Comparison of ENCODE assay signal across 8 mouse cellular contexts in the genomic region with DNA sequence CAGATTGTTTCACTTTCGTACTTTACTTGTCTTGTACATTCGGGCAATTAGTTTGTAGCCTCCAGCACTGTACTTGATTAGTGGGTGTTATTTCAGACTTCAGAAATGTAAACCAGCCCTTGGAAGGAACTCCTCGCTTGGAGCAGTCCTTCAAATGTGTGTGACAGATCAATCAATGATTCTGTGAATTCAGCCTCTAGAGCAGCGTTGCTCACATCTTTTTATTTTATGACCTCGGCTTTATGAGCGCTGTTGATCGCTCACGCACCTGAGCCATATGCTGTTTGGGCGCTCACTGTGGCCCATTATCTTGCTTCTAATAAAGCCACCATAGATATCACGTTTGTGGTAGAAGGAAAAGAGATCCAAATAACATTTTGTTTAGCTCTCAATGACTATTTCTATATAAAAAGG. TPM values are rescaled to one million over a fixed set of nuclear protein-coding genes. Genes with fewer than 3 reads are reported as not detected.
DNase-seq lines count a peak whose midpoint lies in the region; ATAC-seq and TF ChIP-seq lines count a peak whose summit lies in the region.

No protein-coding gene starts in this region.

- no peak for TF ChIP-seq POLR2A in liver, adult 2 months (IDR thresholded peaks at IDR 0.05; ENCODE audit: extremely low read depth, insufficient read depth, low read length)

- no peaks in the 10 kb centered on the region for H3K9me3 ChIP-seq in forebrain, embryonic 10.5 days
- no peaks in the 10 kb centered on the region for H3K9me3 ChIP-seq in limb, embryonic 12.5 days
- H3K9me3 ChIP-seq in neural tube, embryonic 14.5 days (ENCODE audit: control insufficient read depth, low read length), result no peaks in the 10 kb centered on the region

- H3K27ac ChIP-seq in liver, adult 2 months (replicated peaks; ENCODE audit: insufficient read depth, low read depth, low read length), result no peak overlapping the region
- no peak overlapping the region for H3K27ac ChIP-seq in forebrain, embryonic 10.5 days
- H3K27ac ChIP-seq in limb, embryonic 12.5 days, result no peak overlapping the region
- H3K27ac ChIP-seq in neural tube, embryonic 14.5 days (ENCODE audit: low read depth, low read length), result no peak overlapping the region

- no peak for ATAC-seq in limb, embryonic 12.5 days (ENCODE audit: insufficient number of reproducible peaks, insufficient read depth, low FRiP score, low TSS enrichment, low read depth)
- peak; percentile 69; the same call in 1 of the 2 replicates for ATAC-seq in neural tube, embryonic 14.5 days (ENCODE audit: low read depth)

- peak overlapping the region; percentile 63; the same call in 1 of the 2 replicates for H3K4me3 ChIP-seq in liver, adult 2 months (ENCODE audit: insufficient read depth, low read depth, low read length)
- H3K4me3 ChIP-seq in forebrain, embryonic 10.5 days, result peak overlapping the region; percentile 60
- H3K4me3 ChIP-seq in limb, embryonic 12.5 days (replicated peaks), result peak overlapping the region; percentile 51
- peak overlapping the region; percentile 36 for H3K4me3 ChIP-seq in neural tube, embryonic 14.5 days (ENCODE audit: low read depth, low read length)

- no peaks in the 10 kb centered on the region for H3K79me2 ChIP-seq in liver, adult 2 months (ENCODE audit: control insufficient read depth, insufficient read depth, low read length)

- 78% methylated on average over 10 of the region's 10 CpGs for WGBS in liver, adult 2 months
- whole genome bisulfite sequencing in forebrain, embryonic 10.5 days, result 77% methylated on average over 10 of the region's 10 CpGs
- 32% methylated on average over 10 of the region's 10 CpGs for WGBS in limb, embryonic 12.5 days
- 50% methylated on average over 10 of the region's 10 CpGs for WGBS in neural tube, embryonic 14.5 days

- H3K36me3 ChIP-seq in liver, adult 2 months (ENCODE audit: control insufficient read depth, insufficient read depth, low read length), result no peaks in the 10 kb centered on the region
- H3K36me3 ChIP-seq in forebrain, embryonic 10.5 days (replicated peaks), result no peaks in the 10 kb centered on the region
- H3K36me3 ChIP-seq in limb, embryonic 12.5 days, result no peaks in the 10 kb centered on the region
- H3K36me3 ChIP-seq in neural tube, embryonic 14.5 days (ENCODE audit: control insufficient read depth, insufficient read depth, low read length), result no peaks in the 10 kb centered on the region

- no peak for DNase-seq in liver, adult 2 months (ENCODE audit: extremely low read depth, low read depth, low spot score)
- DNase-seq in liver, result no peak
- DNase-seq in forebrain, embryonic 10.5 days (ENCODE audit: extremely low spot score, low spot score), result no peak
- DNase-seq in ovary, postnatal 14 days (ENCODE audit: low spot score), result no peak
- no peak for DNase-seq in left cerebral cortex, postnatal 10 days (ENCODE audit: extremely low spot score in 1 of 2, low spot score in 2 of 2)
- no peak for DNase-seq in kidney, postnatal 14 days

- H3K9ac ChIP-seq in liver, adult 2 months (ENCODE audit: low read depth, low read length), result no peak overlapping the region; the same call in 1 of the 2 replicates
- H3K9ac ChIP-seq in limb, embryonic 12.5 days (replicated peaks), result no peak overlapping the region
- H3K9ac ChIP-seq in neural tube, embryonic 14.5 days (replicated peaks; ENCODE audit: low read depth, low read length), result no peak overlapping the region; the same call in 1 of the 2 replicates

- H3K4me2 ChIP-seq in limb, embryonic 12.5 days, result peak overlapping the region; percentile 94
- H3K4me2 ChIP-seq in neural tube, embryonic 14.5 days (ENCODE audit: low read depth, low read length), result peak overlapping the region; percentile 70

- no peaks in the 10 kb centered on the region for H3K27me3 ChIP-seq in liver, adult 2 months (ENCODE audit: control insufficient read depth, insufficient read depth, low read length)
- peaks cover 6% of the 10 kb centered on the region; the same call in 1 of the 2 replicates for H3K27me3 ChIP-seq in forebrain, embryonic 10.5 days (ENCODE audit: poor library complexity, severe bottlenecking)
- H3K27me3 ChIP-seq in limb, embryonic 12.5 days, result no peaks in the 10 kb centered on the region
- H3K27me3 ChIP-seq in neural tube, embryonic 14.5 days (ENCODE audit: control insufficient read depth, insufficient read depth, low read length), result no peaks in the 10 kb centered on the region

- no peak for TF ChIP-seq CTCF in liver, adult 2 months (IDR thresholded peaks at IDR 0.05; ENCODE audit: low read depth, low read length)

- intact Hi-C loops in left cerebral cortex, postnatal 10 days (cut with DNase I), result no loop called here

- 0 out of 2 replicates have a peak, but pooled peaks cover 2% of the 10 kb centered on the region for H3K4me1 ChIP-seq in liver, adult 2 months (ENCODE audit: control insufficient read depth, insufficient read depth, low read length)
- H3K4me1 ChIP-seq in forebrain, embryonic 10.5 days, result peaks cover 11% of the 10 kb centered on the region
- H3K4me1 ChIP-seq in limb, embryonic 12.5 days (replicated peaks), result peaks cover 4% of the 10 kb centered on the region; the same call in 1 of the 2 replicates
- H3K4me1 ChIP-seq in neural tube, embryonic 14.5 days (ENCODE audit: control insufficient read depth, insufficient read depth, low read length), result no peaks in the 10 kb centered on the region

RNA-seq across cellular contexts. Expression of a gene that starts 0.9 kb away (rescaled TPM):
- 8.9 and 12.5 TPM in 2 replicates for total RNA-seq in liver, adult 2 months (2014; rRNA removed)
- 2.1 and 2.2 TPM in 2 replicates for polyA plus RNA-seq in liver, adult 2 months (2012; rRNA removed)
- 0.12 and 0.35 TPM in 2 replicates for polyA plus RNA-seq in forebrain, embryonic 10.5 days (2016; fragmentation: Nextera tagmentation; extraction: Ambion mirVana)
- 0.49 and 0.52 TPM in 2 replicates for polyA plus RNA-seq in limb, embryonic 12.5 days (2016; fragmentation: Nextera tagmentation; extraction: Ambion mirVana)
- polyA plus RNA-seq in neural tube, embryonic 14.5 days (2014; fragmentation: Nextera tagmentation; extraction: Ambion mirVana), result 1.3 and 2.5 TPM in 2 replicates
- 10 to 100 TPM; 10.3 to 12.6 TPM for total RNA-seq in left cerebral cortex, postnatal 10 days (2021)

RNA-seq across cellular contexts. Expression of a gene that starts 38.0 kb away (rescaled TPM):
- 0.55 and 0.81 TPM in 2 replicates for total RNA-seq in liver, adult 2 months (2014; rRNA removed)
- 0.06 and 0.21 TPM in 2 replicates for polyA plus RNA-seq in liver, adult 2 months (2012; rRNA removed)
- 4.7 and 5.0 TPM in 2 replicates for polyA plus RNA-seq in forebrain, embryonic 10.5 days (2016; fragmentation: Nextera tagmentation; extraction: Ambion mirVana)
- 9.8 and 10.7 TPM in 2 replicates for polyA plus RNA-seq in limb, embryonic 12.5 days (2016; fragmentation: Nextera tagmentation; extraction: Ambion mirVana)
- 63.2 and 64.0 TPM in 2 replicates for polyA plus RNA-seq in neural tube, embryonic 14.5 days (2014; fragmentation: Nextera tagmentation; extraction: Ambion mirVana)
- total RNA-seq in left cerebral cortex, postnatal 10 days (2021), result 10 to 100 TPM; 46.0 to 48.0 TPM
